Mouse (Mus musculus): ENCODE measurements at regions not wholly inside any gene's neighbourhood (a gene's known extent, or its start where the extent isn't known, plus 50 kb on each side); places are given as distances from the start of the nearest gene placed in this dataset.

DNA sequence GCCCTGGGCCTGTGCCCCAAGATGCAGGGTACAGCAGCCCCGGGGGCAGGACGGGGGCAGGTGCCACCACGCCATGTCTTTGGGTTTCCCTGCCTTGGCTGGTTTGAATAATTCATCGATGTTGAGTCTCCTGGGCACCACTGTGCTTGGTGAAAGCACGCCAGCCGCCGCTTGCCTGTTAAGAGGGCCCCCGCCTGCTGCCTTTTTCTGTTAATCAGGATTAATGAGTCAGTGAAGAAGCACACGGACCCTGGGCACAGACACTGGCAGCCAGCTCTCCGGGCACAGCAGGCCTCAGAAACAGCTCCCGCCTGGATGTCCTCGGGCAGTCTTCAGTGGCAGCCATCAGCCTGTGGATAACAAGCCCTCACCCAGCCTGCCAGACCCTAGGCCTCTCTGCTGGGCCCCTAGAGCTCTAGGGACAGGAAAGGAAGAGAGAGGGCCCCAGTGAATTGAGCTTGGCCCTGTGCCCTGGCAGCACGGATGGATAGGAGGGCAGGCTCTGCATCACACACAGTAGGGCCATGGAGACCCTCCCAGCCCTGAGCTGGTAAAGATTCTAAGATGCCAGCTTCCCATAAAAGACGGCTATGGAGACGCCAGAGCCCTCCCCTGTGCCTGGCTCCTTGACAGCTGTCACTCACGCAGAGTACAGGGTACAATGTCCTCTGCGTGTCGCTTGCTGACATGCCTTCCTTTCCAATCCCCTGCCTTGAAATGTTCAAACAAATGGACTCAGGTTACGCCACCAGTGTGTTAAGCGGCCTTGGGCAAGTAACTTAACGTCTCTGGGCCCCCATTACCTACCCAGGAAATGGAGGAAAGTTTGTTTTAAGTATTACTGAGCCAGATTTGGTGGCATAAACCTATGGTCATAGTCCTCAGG lies 118.4 kb downstream of the Cryba4 start:
- DNase-seq (ENCODE audit: low spot score in 2 of 2) = peak; percentile 18 to 39
- intact Hi-C loops (cut with DNase I) = no loop called here

DNA sequence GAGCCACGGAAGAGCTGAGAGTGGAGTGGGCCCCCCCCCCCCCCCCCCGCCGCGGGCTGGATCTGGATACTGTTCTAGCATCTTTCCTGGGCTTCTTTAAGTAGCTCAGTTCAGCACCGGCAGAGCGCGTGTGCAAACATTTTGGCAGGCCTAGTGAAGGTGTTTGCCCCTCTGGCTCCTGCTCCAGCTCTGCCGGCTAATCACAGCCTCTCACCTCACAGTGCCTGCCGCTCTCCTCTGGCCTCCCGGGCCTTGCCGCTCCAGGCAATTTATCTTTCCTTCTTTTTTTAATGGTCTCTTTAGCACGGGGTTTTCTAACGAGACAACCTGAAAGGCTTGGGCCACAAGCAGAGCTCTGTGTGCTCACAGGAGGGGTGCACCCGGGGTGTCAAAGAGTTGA lies 115.7 kb downstream of the Cryba4 start:
- intact Hi-C loops (cut with DNase I) = no loop called here
- no peak for DNase-seq (ENCODE audit: low spot score in 2 of 2)

DNA sequence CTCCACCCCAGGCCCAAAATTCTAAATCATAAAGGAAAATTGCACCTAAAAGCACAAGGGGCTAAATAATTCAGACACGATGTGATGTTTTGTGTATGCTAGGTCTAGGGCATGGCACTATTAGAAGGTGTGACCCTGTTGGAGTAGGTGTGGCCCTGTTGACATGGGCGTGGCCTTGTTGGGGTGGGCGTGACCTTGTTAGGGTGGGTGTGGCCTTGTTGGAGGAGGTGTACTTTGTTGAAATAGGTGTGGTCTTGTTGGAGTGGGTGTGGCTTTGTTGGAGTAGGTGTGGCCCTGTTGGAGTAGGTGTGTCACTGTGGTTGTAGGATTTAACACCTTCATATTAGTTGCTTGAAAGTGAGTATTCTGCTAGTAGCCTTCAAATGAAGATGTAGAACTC lies 114.1 kb downstream of the Cryba4 start:
- DNase-seq (ENCODE audit: low spot score in 2 of 2) = no peak
- intact Hi-C loops (cut with DNase I) = no loop called here

GRCm38 (mm10) chr5:112142731-112143130 lies 109.6 kb downstream of the Cryba4 start:
- intact Hi-C loops (cut with DNase I) = no loop called here

GRCm38 (mm10) chr5:112143993-112144621 lies 108.2 kb downstream of the Cryba4 start:
- DNase-seq (ENCODE audit: low spot score in 2 of 2) = no peak
- intact Hi-C loops (cut with DNase I) = no loop called here

More at GRCm38 (mm10) chr5:112142731-112143130, 109.6 kb downstream of the Cryba4 start:
- DNase-seq (ENCODE audit: low spot score in 2 of 2) = peak; percentile 25 to 84

DNA sequence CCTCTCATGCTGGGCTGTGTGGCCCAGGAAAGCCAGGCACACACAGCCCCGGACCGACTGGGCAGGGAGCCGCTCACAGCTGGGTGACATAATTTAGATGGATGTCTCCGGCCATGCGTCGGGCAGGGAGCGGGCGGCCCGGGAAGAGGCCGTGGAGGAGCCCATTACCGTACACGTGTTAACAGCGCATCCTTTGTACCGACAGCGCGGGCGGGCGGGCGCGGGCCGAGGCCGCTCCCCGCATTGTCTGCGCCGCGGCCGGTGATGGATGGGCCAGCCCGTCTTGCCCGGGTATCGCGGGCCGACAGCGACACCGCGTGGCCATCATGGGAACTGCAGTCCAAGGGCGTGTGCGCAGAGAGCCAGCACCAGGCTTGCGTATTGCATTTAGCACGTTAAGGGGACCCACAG lies 98.6 kb downstream of the Cryba4 start:
- intact Hi-C loops (cut with DNase I) = loop anchor here (2.0 to 10.0 kb wide), 3 partner anchors 221 to 741 kb away; no protein-coding TSS in a partner anchor
- peak; percentile 79 to 85 for DNase-seq (ENCODE audit: low spot score in 2 of 2)

- intact Hi-C loops (cut with DNase I) = loop anchor here (2.0 to 10.0 kb wide), 3 partner anchors 222 to 742 kb away; no protein-coding TSS in a partner anchor
- DNase-seq (ENCODE audit: low spot score in 2 of 2) = no peak
Observed at GRCm38 (mm10) chr5:112154650-112155049, 97.7 kb downstream of the Cryba4 start.

DNA sequence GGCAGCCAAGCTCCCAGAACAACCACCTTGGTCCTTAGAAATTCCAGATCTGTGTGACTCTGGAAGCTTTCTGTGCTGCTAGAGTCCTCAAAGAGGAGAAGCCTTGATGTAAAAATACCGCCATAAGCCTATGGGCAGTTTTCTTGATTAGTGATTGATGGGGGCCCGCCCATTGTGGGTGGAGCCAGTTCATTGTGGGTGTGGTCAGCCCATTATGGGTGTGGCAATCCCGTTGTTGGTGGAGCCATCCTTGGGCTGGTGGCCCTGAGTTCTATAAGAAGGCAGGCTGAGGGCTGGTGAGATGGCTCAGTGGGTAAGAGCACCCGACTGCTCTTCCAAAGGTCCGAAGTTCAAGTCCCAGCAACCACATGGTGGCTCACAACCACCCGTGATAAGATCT lies 97.3 kb downstream of the Cryba4 start:
- intact Hi-C loops (cut with DNase I) = loop anchor here (2.0 to 10.0 kb wide), 2 partner anchors 600 to 742 kb away; no protein-coding TSS in a partner anchor
- DNase-seq (ENCODE audit: low spot score in 2 of 2) = no peak

DNA sequence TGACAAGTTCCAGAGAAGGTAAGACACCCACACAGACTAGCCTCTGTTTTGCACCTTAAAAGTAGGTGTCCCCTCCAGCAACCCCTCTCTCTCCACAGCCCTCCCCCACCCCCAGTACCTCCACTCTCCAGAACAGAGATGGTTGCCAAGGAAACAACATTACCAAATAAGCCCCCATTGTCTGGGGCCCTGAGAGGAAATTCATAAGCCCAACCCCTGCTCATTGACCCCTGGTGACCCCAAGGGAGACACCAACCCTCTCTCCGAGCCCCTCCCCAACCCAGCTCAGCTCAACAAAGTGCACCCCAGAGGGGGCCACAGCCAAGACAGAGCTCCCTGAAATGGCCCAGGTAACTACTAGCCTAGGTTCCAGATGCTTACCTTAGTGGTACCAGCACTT lies 96.3 kb downstream of the Cryba4 start:
- intact Hi-C loops (cut with DNase I) = loop anchor here (10.0 kb wide), 1 partner anchor 601 kb away; no protein-coding TSS in a partner anchor
- no peak for DNase-seq (ENCODE audit: low spot score in 2 of 2)

- intact Hi-C loops (cut with DNase I) = no loop called here
- DNase-seq (ENCODE audit: low spot score in 2 of 2) = no peak
Observed at GRCm38 (mm10) chr5:112166410-112167175, 85.7 kb downstream of the Cryba4 start.

DNA sequence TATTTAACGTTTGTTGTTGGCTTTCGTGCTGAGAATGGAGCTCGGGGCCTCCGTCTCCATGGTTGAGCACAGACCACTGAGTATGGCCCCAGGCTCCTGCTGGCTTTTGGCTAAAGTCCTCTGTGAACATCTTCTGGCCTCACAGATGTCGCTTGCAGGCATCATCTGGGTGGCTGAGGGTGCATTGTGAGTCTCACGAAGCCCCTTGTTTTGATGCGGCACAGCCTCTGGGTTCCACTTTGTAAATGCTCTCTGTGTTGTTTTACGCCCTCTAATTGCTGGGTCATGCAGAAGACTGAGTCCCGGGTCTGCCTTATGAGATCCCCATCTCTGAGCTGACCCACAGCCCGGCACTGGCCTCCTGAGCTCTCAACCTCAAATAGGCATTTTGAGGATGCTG lies 84.5 kb downstream of the Cryba4 start:
- DNase-seq (ENCODE audit: low spot score in 2 of 2) = no peak
- intact Hi-C loops (cut with DNase I) = no loop called here

GRCm38 (mm10) chr5:112171325-112171724 lies 81.0 kb downstream of the Cryba4 start:
- intact Hi-C loops (cut with DNase I) = no loop called here

DNA sequence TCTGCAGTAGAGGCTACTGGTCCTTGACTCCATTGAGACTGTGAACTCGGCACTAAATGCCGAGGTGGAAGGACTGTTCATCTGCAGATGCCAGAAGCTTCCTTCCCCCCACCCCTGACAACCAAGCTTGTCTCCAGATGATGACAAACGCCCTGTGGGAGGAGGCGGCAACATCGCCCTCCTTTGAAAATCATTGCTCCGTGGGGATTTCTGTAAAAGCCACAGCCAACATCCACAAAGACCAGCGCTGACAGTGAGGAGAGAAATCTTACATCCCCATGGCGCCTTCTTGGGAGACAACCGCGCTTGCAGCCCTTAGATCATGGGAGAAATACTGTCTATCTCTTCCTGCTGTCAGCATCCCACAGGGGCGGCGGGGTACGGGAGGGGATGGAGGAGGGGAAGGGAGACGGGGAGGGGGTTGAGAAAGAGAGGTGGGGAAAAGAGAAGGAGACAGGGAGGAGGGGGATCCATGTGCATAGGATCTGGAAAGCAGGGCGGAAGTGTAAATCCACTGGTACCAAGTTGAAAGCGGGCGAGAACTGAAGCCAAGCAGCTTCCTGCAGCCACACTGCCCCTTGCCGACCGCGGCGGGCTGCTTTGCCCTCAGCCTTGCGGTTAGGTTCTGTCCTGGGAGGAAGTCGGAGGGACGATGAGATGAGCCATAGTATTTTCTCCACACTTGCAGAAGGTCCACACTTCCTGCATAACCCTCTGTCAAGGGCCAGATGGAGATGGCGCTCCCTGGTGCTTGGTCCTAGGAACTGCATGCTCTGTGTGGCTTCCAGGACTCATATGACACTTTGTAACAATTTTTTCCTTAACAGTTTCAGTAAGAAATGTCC lies 72.9 kb downstream of the Cryba4 start:
- peak; percentile 16 to 27 for DNase-seq (ENCODE audit: low spot score in 2 of 2)
- intact Hi-C loops (cut with DNase I) = no loop called here

More at GRCm38 (mm10) chr5:112171325-112171724, 81.0 kb downstream of the Cryba4 start:
- DNase-seq (ENCODE audit: low spot score in 2 of 2) = no peak

- intact Hi-C loops (cut with DNase I) = no loop called here
- peak; percentile 12 to 28 for DNase-seq (ENCODE audit: low spot score in 2 of 2)
Observed at GRCm38 (mm10) chr5:112182775-112183174, 69.5 kb downstream of the Cryba4 start.

- no peak for DNase-seq (ENCODE audit: low spot score in 2 of 2)
- intact Hi-C loops (cut with DNase I) = no loop called here
Observed at GRCm38 (mm10) chr5:112195667-112196066, 56.7 kb downstream of the Cryba4 start.
